Mouse (Mus musculus) cerebellum, adult 11-12 months (tissue): ENCODE results near the gene Htr5a.

Experiments
- DNase-seq: peaks from one replicate; pipeline ENCODE4 v3.0.0; 2022

The Htr5a gene

DNA sequence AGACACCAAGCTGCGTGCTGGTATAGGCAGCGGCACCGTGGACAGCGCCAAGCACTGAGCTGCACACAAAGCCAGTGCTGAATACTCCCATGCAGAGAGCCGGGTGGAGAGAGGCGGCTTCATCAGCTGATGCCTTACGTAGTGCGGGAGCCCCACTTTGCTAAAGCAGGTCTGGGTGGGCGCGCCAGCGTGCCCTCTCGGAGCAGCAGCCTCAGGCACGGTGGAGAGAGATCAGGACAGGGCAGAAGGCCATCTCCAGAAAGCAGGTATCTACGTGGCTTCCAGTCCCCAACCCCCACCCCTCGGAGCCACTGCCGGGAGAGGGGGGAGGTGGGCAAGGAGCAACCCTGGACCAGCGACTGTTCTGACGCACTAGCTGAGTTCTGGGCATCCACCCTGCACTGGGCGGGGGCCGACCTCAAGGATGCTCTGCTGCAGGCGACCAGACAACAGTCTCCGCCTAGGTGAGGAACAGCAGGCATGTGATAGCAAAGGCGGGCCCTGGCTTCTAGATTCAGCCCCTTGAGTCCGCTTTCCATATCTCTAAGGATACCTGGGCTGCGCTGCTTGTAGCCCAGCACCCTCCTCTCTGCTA lies at the start of gene Htr5a:
TSS of gene Htr5a (plus strand) at position 449 of the 595 bp plus-strand sequence.
- peak; percentile 11 for DNase-seq

DNA sequence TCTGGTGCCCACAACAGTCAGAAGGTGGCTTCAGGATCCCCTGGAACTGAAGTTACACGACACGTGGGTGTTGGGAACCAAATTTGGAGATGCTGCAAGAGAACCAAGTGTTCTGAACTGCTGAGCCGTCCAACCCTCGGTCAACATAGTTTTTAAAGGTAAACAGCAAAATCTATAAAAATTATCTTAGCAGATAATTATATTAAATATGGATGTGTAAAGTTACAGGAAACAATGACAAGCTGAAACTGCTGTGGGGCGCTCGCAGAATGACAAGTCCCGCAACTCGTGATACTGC lies 49.8 kb upstream of the Htr5a start:
- no peak for DNase-seq

DNA sequence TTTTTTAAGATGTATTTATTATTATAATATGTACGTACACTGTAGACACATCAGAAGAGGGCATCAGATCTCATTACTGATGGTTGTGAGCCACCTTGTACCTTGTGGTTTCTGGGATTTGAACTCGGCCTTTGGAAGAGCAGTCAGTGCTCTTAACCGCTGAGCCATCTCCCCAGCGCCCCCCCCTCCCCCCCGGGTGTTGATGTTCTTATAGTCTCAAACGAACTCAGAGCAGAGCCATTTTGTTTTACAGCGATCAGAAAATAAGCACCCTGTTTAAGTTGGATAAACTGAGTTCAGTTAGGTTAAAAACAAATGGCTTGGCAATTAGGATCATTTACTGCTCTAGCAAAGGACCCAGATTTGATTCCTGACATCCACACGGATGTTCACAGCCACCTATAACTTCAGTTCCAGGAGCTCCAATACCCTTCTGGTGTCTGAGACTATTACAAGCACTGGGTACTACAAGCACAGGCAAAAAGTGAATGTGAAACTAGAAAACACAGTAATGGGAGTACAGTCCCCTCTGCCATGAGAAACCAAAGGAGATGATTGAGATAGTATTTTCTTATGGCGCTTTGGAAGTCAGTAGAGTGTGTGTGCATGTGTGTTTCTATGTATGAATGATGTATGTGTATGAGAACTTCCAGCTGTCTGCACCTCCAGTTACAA lies 49.3 kb upstream of the Htr5a start:
- no peak for DNase-seq

DNA sequence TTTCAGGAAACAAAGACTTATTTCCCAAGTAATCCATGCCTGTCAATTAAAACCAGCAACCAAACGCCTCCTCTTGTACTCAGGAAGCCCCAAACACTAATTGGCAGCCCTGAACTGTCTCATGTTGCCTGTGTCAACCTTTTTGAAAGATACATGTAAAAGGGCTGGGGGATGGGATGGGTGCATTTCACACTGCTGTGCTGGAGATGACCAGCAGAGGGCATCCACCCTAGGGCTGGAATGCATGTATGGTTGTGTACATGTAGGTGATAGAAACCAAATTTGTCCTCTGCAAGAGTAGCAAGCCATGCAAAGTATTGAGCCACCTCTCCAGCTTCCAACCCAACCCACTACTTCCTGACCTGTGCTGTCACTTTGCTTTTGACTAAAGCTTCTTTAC lies 48.0 kb upstream of the Htr5a start:
- DNase-seq, result peak; percentile 60

DNA sequence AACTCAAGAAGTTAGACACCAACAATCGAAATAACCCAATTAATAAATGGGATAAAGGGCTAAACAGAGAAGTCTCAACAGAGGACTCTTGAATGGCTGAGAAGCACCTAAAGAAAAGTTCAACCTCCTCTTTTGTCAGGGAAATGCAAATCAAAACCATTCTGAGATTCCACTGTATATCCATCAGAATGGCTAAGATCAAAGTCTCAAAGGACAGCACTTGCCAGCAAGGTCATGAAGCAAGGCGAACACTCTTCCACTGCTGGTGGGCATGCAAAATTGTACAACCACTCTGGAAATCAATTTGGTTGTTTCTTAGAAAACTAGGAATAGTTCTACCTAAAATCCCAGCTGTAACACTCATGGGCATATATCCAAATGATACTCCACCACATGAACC lies 27.7 kb upstream of the Htr5a start:
- no peak for DNase-seq

DNA sequence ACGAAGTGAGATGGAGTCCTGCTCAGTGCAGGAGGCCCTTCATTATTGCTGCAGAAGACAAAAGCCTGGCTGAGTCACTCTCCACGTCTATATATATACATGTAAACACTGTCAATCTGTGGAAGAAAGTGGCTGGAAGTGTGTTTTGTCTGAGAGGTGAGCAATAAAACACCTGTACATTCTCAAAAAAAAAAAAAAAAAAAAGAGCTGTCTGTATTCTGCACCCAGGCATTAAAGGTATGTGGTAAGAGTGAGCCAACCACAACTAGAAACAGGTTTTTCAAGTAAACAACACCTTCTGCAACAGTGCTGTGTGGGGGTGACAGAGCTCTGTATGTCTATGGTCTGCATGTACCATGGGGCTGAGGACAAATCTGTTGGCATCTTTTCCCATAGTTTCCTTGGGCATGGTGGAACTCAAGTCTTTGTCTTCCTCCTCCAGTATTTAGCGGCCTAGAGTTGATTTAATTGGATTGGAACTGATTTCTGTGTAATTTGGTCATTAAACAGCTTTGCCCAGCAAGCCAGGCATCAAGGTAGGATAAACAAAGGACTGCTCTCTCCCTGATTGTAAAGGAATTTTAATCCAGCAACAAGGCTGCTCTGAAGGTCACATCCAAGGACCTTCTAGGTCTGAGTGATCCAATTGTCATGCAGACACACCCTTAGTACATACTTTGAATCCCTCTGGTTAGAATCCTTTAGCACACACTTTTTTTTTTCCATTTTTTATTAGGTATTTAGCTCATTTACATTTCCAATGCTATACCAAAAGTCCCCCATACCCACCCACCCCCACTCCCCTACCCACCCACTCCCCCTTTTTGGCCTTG lies 22.9 kb upstream of the Htr5a start:
- DNase-seq, result no peak

DNA sequence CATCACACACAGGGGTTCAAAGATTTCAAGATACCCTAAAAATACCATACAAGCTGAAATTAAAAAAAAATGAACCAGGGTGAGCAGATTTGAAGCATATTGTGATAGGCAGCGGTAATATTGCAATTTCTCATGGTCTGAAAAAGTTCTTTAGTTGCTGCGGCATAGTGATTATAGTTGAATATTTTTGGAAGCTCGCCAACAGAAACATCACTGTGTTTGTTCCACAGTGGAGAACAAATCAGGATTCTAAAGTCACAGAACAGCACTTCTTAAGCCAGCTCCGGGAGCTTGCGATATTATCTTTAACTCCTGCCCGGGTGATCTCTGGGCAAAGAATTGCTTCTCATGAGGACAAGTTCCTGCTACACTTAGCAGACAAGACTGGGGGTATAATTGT lies 20.8 kb upstream of the Htr5a start:
- no peak for DNase-seq

DNA sequence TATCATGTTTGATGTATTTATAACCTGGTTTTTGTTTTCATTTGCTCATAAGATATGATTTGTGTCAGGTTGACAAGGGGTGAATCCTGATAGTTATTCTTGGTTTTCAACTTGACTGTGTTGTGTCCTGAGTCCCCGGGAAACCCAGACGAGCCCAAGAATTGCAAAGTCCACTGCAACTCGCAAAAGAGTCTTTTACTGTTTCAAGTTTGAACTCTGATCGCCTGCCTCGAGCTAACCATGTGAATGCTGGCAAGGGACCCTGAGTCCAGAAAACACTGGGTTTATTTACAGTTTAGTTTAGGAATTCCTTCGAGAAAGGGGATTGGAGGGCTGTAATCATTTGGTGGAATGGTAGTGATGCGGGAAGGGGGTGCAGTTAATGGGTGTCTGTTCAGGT lies 14.0 kb upstream of the Htr5a start:
- no peak for DNase-seq

DNA sequence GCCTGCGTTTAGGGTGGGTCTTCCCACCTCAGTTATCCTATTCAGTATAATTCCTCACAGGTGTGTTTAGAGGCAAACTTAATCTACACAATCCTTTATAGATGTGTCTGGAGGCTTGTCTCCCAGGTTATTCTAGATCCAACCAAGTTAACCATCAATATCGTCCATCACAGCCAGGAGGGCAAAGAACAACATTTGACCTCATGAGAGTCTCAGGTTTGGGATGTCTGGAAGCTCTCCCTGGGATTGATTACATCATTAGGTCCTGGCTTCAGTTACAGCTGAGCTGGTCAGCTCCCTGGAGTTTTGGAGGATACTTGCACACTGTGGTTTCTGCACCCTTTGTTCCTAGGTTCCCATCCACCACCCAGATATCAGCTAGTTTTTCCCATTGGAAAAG lies 6.9 kb upstream of the Htr5a start:
- no peak for DNase-seq

DNA sequence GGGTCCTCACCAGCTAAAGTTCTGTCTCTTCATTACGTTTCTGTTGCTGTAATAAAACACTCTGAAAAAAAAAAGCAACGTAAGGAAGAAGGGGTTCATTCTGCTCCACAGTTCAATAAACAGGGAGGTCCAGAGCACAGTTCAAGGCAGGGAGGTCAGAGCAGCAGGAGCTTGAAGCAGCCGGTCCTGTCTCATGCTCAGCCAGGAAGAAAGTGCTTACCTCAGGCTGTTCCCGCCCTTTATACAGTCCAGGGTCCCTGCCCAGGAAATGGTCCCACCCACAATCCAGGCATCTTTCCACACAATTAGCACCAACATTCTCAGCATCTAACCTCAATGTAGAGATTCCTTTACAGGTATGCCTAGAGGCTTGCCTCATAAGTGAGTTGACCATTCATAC lies 3.9 kb upstream of the Htr5a start:
- DNase-seq, result no peak

DNA sequence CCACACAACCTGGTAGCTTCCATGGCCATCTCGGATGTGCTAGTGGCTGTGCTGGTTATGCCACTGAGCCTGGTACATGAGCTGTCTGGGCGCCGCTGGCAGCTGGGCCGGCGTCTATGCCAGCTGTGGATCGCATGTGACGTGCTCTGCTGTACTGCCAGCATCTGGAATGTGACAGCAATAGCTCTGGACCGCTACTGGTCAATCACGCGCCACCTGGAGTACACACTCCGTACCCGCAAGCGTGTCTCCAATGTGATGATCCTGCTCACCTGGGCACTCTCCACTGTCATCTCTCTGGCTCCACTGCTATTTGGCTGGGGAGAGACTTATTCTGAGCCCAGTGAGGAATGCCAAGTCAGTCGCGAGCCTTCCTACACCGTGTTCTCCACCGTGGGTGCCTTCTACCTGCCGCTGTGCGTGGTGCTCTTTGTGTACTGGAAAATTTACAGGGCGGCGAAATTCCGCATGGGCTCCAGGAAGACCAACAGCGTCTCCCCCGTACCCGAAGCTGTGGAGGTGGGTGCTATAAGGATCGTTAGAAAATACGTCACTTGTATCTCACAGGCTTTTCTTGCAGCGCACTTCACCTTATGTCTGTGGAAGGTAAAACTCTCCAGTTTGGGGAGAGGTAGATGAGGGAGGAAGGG lies 847 bp downstream of the Htr5a start:
- peak; percentile 8 for DNase-seq

DNA sequence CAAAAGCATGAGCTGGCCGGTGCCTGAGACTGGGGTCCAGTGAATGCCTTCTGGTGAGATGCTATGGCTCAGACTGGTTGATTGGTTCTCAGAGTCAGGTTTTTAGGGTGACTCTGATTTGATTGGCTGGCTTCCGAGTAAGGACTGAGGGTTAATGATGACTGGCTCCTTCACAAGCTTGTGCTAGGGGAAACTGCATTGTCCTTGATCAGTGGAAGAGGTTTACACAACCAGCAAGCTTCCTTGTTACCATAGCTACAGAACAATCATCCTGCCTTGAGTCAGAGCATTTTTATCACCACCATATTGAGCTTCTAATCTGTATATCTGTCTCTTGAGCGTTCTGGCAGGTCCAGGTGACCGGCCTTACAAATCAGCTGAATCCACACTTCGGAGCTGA lies 5.0 kb downstream of the Htr5a start:
- DNase-seq, result no peak

DNA sequence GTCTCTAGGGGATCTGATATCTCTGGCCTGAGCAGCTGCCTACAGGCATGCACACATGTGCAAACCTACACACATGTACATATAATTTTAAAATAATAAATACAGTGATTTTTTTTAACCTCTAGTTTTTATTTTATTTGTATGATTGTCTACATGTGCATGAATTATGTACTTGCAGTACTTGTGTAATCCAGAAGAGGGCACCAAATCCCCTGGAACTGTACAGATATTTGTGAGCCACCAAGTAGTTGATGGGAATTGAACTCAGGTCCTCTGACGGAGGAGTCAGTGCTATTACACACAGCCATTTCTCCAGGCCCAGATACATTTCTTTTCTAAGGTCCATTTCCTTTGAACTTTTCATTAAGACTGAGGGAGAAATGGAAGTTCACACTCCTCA lies 12.3 kb downstream of the Htr5a start:
- DNase-seq, result no peak

DNA sequence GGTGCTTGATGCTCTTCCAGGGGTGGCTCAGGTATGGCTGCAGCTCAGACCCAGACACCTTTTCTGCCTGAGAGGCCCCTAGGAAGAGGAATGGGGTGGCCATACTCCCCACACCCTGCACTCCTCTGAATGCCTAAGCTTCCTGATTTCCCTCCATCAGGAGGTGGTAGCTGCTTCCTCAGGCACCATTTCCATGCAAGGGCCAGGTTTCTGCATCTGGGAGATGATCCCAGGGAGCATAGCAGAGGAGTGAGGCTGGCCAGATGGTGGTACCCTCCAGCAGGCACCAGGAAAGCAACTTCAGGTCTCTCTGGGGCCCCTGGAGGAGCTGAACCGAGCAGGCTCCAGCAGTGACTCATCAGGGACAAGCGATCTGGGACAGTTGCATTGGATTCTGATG lies 13.8 kb downstream of the Htr5a start:
- no peak for DNase-seq

DNA sequence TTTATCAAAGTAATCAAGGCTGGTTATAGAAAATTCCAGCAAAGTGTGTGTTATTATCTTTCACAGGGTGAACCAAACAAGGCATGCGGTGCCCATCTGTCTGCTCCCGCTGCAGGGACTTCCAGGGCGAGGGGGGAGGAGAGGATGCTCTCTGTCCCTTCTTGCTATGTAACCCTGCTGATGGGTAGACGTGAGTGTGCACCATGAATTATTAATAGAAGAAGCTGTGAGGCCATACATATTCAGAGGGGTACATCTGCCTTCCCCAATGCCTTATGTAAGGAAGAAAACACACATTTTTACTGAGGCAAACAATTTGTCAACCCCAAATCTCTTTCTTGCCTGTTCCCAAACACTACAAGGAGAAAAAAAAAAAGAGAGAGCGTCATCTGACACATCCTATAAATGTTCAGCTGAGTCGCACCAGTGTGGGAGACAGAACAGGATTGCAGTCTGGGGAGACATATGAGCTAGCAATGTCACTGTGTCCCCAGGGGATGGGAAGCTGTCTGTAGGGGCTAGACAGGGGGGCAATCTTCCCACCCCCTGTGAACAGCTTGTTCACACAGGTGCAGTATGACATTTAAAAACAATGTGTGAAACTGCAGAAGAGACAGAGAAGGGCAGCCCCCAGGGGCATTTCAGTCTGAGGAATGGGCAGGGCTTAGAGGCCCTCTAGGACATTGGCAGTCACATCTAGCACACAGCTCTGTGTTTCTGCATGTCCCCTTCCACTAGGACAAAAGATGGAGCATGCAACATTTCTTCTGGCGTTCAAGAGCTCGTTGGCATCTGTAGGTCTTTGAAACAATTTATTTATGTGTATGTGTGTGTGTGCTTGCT lies 31.5 kb downstream of the Htr5a start:
- peak; percentile 36 for DNase-seq

DNA sequence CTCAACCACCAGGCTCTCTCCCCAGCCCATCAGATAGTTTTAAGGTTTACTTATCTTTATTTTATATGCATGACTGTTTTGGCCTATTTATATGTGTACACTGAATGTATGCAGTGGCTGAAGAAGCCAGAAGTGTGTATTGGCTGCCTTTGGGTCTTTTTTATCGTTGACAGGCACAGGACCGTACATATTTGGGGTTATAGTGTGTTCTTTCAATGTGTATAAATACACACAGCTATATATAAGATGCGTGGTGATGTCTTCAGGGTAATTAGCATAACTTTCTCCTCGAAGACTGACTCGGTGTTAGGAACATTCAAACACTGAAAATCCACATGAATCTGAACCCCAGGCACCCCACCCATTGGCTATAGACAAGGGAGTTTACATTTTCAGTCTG lies 32.3 kb downstream of the Htr5a start:
- DNase-seq, result no peak

DNA sequence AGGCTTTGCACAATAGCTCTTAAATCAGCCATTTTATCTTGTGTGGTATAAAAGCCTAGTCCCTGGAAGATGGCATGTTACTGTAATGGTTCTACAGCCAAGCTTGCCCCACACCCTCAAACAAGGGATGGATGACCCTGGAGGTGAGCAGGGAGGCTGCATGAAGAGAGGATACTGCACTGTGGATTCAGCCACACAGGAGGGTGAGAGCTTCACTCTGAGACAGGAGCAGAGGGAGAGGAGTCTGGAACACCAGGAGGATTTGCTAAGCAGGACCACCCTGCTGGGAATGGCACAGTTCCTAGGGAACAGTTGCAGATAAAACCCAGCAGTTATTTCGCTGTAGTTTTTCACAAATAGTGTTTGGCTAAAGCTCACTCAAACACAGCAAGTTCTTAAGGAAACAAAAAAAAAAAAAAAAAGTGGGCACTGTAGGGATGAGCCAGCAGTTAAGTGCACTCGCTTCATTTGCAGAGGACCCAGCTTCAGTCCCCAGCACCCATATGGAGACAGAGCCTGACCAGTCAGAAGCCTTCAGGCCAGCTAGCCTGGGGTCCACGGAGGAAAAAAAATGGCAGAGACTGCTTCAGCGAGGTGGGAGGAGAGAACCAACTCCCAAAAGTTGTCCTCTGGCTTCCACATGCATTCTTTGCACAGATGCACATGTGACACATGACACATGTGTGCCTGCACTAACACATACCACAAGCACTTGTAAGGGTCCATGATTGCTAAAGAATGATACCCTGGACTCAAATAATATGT lies 33.6 kb downstream of the Htr5a start:
- no peak for DNase-seq

DNA sequence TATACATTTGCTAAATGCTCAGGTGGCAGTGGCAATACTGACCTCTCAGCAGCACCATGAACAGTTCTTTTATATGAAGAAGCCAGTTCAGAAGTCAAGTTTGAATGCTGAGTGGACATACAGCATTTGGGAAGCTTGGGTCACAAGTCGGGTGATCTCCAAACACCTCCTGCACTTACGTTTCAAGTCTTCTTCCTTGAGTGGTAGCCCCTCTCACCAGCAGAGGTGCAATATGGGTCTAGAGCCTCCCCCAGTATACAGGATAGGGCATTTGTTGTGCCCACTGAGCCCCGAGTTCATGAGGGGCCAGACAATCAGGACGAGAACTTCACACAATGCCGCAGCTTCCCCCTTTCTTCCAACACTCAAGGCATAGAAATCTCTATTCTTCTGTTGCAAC lies 36.4 kb downstream of the Htr5a start:
- no peak for DNase-seq

DNA sequence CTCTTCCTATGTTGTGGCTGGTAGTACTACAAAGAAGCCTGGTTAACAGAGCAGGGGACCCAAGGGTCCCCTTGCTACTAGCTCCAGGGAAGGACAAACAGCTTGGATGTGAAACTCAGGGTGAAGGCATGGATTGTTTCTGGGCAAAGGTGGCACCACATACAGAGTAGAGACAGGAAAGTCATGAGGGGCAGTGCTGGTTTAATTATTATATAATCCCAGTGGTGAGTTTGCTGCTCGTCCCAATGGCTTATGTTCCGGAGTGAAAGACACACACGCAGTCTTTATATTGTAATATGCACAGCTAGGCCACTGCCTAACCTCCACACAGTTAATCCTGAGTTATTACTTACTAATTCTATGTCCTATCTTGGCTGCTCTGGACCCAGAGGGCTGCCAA lies 37.8 kb downstream of the Htr5a start:
- no peak for DNase-seq

DNA sequence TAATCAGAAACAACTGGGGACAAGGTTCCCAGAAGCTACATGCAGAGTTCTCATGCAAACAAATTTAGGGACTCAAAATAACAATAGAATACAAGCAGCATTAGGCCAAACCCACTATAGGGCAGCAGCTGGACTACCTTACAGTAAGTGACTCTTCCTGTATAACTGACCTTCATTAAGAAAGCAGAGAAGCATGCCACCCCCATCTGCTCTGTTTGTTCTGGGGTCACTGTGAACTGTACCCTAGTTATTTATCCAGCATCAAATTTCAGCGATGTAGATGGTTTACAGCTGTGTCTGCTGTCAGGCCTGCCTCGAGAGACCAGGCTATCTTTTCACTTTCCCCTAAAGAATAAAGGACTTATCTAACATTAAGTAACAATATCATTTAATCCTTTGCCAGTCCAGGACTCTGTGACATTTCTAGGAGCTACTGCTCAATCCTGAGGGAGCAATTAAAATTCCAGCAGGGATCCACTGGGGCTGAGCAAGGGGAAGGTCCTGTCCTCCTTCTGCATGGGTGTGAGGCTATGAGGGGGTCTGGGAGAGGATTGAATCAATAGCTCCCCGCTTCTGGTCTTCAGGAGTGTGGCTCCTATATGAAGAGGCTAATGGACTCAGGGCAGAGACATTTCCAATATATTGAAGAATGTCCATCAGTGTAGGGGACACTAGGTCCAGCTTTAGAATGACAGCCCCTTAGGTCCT lies 38.5 kb downstream of the Htr5a start:
- no peak for DNase-seq

DNA sequence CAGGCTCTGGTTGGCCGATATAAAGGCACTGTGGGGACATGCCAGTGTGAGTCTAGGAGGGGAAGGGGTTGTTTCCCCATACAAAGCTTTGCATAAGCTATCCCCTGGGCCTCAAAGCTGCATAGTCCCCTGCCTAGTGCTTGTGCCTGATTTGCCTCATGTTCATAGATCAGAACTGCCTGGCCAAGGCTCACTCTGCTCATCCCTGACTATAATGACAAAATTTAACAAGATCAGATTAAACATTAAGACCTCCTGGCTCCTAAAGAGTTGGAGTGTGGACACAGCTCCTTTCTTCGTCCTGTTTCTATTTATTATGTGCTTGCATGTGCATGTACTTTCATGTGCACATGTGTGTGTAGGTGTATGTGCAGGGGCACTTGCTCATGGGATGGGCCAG lies 39.3 kb downstream of the Htr5a start:
- no peak for DNase-seq

DNA sequence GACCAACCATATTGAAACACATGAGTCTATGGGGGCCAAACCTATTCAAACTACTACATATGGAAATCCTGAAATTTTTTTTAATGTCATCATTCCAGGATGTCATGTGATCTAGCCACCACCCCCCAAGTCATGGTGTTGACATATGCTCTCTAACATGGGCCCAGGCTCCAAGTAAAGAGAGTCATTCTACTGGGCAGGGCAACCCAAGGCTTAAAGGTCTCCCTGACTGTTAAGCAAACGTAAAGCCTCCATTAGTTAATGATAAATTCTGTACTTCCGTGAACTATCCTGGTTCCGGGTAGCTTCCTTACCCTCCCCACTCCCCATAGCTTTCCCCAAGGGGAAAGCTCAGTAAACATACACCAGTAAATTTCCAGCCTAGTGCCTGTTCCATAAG lies 46.1 kb downstream of the Htr5a start:
- DNase-seq, result no peak
